Mouse (Mus musculus) urinary bladder, postnatal 10 days (tissue): ENCODE results near the gene Ice1.

ENCODE experiments used
- DNase-seq: peaks from one replicate; pipeline ENCODE4 v3.0.0; 2022; ENCODE audit warnings: low spot score

The Ice1 gene

GRCm38 (mm10) chr13:70567889-70568288 lies 69.5 kb downstream of the Ice1 start:
- no peak for DNase-seq

GRCm38 (mm10) chr13:70553456-70553855 lies 84.0 kb downstream of the Ice1 start:
- DNase-seq, result no peak

GRCm38 (mm10) chr13:70547457-70547856 lies 90.0 kb downstream of the Ice1 start:
- DNase-seq, result no peak

- no peak for DNase-seq
Measured at GRCm38 (mm10) chr13:70545261-70545660, 92.2 kb downstream of the Ice1 start.

GRCm38 (mm10) chr13:70539842-70540241 lies 97.6 kb downstream of the Ice1 start:
- no peak for DNase-seq

- no peak for DNase-seq
Measured at GRCm38 (mm10) chr13:70533412-70533811, 104.0 kb downstream of the Ice1 start.

GRCm38 (mm10) chr13:70532719-70533118 lies 104.7 kb downstream of the Ice1 start:
- no peak for DNase-seq

GRCm38 (mm10) chr13:70517651-70518050 lies 119.8 kb downstream of the Ice1 start:
- DNase-seq, result no peak

- DNase-seq, result no peak
Measured at GRCm38 (mm10) chr13:70515004-70515403, 122.4 kb downstream of the Ice1 start.

- no peak for DNase-seq
Measured at GRCm38 (mm10) chr13:70510199-70510598, 127.2 kb downstream of the Ice1 start.

GRCm38 (mm10) chr13:70509375-70510016 lies 127.9 kb downstream of the Ice1 start:
- no peak for DNase-seq

GRCm38 (mm10) chr13:70508708-70509374 lies 128.6 kb downstream of the Ice1 start:
- DNase-seq, result no peak
